Comparison of ENCODE assay signal across 8 mouse cellular contexts in the genomic region with DNA sequence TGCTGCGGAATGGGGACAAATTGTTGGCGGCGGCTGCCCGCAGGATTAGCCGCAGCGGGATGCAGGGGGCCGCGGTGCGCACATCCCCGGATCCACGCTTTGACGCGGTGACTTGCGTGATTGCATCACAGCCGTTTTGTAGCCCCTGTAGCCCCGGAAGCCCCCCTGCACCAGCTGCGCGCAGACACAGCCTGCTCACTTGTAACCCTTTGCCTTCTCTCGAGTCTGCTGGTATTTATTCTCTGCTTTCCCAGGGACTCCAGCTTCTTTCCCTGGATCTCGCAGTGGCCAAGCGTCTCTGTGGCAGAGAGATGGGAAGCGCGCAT. TPM values are rescaled to one million over a fixed set of nuclear protein-coding genes. Genes with fewer than 3 reads are reported as not detected.
DNase-seq lines count a peak whose midpoint lies in the region; ATAC-seq lines count a peak whose summit lies in the region.

No protein-coding gene starts in this region.

- no peak overlapping the region for H3K9ac ChIP-seq in heart, embryonic 16.5 days (ENCODE audit: low read length)

- no peak for ATAC-seq in heart, embryonic 16.5 days (replicated peaks; ENCODE audit: extremely low read depth, insufficient read depth, low FRiP score)

- DNase-seq in heart, adult 18-20 months, result no peak
- DNase-seq in cerebellum, adult 9-11 months, result peak; percentile 80
- peak; percentile 75 to 76 for DNase-seq in frontal cortex, postnatal 14 days (ENCODE audit: low spot score in 2 of 2)
- DNase-seq in left cerebral cortex, adult 8-10 months (ENCODE audit: low spot score in 2 of 2), result peak; percentile 69 to 72
- peak; percentile 30 for DNase-seq in retina, adult 2 months (ENCODE audit: low read depth, low spot score)
- DNase-seq in spleen, adult 18-20 months, result no peak
- no peak for DNase-seq in c-Kit-positive CD71-positive TER-119-positive erythroid progenitor cells, embryonic 14.5 days (ENCODE audit: low spot score)

- H3K4me2 ChIP-seq in heart, embryonic 16.5 days (ENCODE audit: low read depth, low read length), result peak overlapping the region; percentile 53

- H3K27ac ChIP-seq in heart, embryonic 16.5 days (ENCODE audit: low read length), result no peak overlapping the region

- WGBS in heart, embryonic 16.5 days, result 4% methylated on average over 23 of the region's 23 CpGs

- H3K9me3 ChIP-seq in heart, embryonic 16.5 days (replicated peaks; ENCODE audit: control insufficient read depth, low read length), result no peaks in the 10 kb centered on the region

- H3K4me3 ChIP-seq in heart, embryonic 16.5 days (ENCODE audit: low read length), result peak overlapping the region; percentile 41

- peaks cover 42% of the 10 kb centered on the region for H3K27me3 ChIP-seq in heart, embryonic 16.5 days (ENCODE audit: control insufficient read depth, insufficient read depth, low read length)

- H3K36me3 ChIP-seq in heart, embryonic 16.5 days (ENCODE audit: control insufficient read depth, insufficient read depth), result no peaks in the 10 kb centered on the region

- peaks cover 5% of the 10 kb centered on the region; the same call in 1 of the 2 replicates for H3K4me1 ChIP-seq in heart, embryonic 16.5 days (ENCODE audit: control insufficient read depth, insufficient read depth, low read length)

RNA-seq across cellular contexts. Expression of a gene that starts 0.2 kb away (rescaled TPM):
- not detected in 2 replicates for polyA plus RNA-seq in heart, embryonic 16.5 days (2015; fragmentation: Nextera tagmentation; extraction: Ambion mirVana)
- not detected for total RNA-seq in heart, adult 18-20 months (2021)
- total RNA-seq in left cerebral cortex, adult 8-10 months (2022), result 10 to 100 TPM; 38.5 to 41.3 (median 41.0) TPM

RNA-seq across cellular contexts. Expression of a gene that starts 29.2 kb away (rescaled TPM):
- 8.3 and 9.2 TPM in 2 replicates for polyA plus RNA-seq in heart, embryonic 16.5 days (2015; fragmentation: Nextera tagmentation; extraction: Ambion mirVana)
- 10 to 100 TPM; 19.0 to 21.5 TPM for total RNA-seq in heart, adult 18-20 months (2021)
- 10 to 100 TPM; 34.3 to 36.8 (median 36.1) TPM for total RNA-seq in left cerebral cortex, adult 8-10 months (2022)

RNA-seq across cellular contexts. Expression of a gene that starts 35.8 kb away (rescaled TPM):
- polyA plus RNA-seq in heart, embryonic 16.5 days (2015; fragmentation: Nextera tagmentation; extraction: Ambion mirVana), result 59.1 and 64.5 TPM in 2 replicates
- 10 to 100 TPM; 35.6 to 36.2 TPM for total RNA-seq in heart, adult 18-20 months (2021)
- total RNA-seq in left cerebral cortex, adult 8-10 months (2022), result 10 to 100 TPM; 41.5 to 51.4 (median 50.0) TPM

Comparison
In these comparisons a context has a peak if more than half of its experiments do, and no peak if none do; other contexts are left out.
1. DNase-seq: peak in cerebellum, adult 9-11 months (single experiment), frontal cortex, postnatal 14 days (2 of 2), left cerebral cortex, adult 8-10 months (2 of 2) and retina, adult 2 months (single experiment); none in heart, adult 18-20 months (0 of 2), spleen, adult 18-20 months (0 of 2) and c-Kit-positive CD71-positive TER-119-positive erythroid progenitor cells, embryonic 14.5 days (single experiment).
2. RNA of a gene that starts 0.2 kb away (total RNA-seq): 38.5 to 41.3 TPM in left cerebral cortex, adult 8-10 months; not detected in heart, adult 18-20 months; every median in the first group is over 10 times any median in the second.